Mouse (Mus musculus) lung, embryonic 15.5 days (tissue): ENCODE measurements at regions not wholly inside any gene's neighbourhood (a gene's known extent, or its start where the extent isn't known, plus 50 kb on each side); places are given as distances from the start of the nearest gene placed in this dataset.

Experiments used
- ATAC-seq: fragments of 200-750 bp; cut with Nextera tagmentation; 2 replicates; pipeline ENCODE4 v1.8.0; 2017; ENCODE audit warnings: moderate number of reproducible peaks, borderline replicate concordance; ENCODE audit not compliant: low FRiP score, low TSS enrichment; ENCODE audit errors: extremely low read depth
- H3K27ac ChIP-seq: fragments of 300-500 bp; sonication (generic); 2 replicates; pipeline ENCODE4 v1.5.1; 2015; ENCODE audit warnings: moderate library complexity, mild to moderate bottlenecking, inconsistent platforms
- H3K27me3 ChIP-seq: fragments of 300-500 bp; sonication (generic); 2 replicates; pipeline ENCODE4 v1.6.1; 2015; ENCODE audit warnings: inconsistent platforms
- H3K36me3 ChIP-seq: fragments of 300-500 bp; sonication (generic); 2 replicates; pipeline ENCODE4 v1.6.1; 2015; ENCODE audit warnings: inconsistent platforms
- H3K4me1 ChIP-seq: fragments of 300-500 bp; sonication (generic); 2 replicates; pipeline ENCODE4 v1.6.1; 2015; ENCODE audit warnings: inconsistent platforms
- H3K4me2 ChIP-seq: fragments of 300-500 bp; sonication (generic); 2 replicates; pipeline ENCODE4 v1.6.1; 2015; ENCODE audit warnings: inconsistent platforms, mild to moderate bottlenecking, moderate library complexity
- H3K4me3 ChIP-seq: fragments of 300-500 bp; sonication (generic); 2 replicates; pipeline ENCODE4 v1.5.1; 2015; ENCODE audit warnings: mild to moderate bottlenecking, inconsistent platforms
- H3K9ac ChIP-seq: fragments of 300-500 bp; sonication (generic); 2 replicates; pipeline ENCODE4 v1.6.1; 2015; ENCODE audit warnings: inconsistent platforms
- H3K9me3 ChIP-seq: fragments of 300-500 bp; sonication (generic); 2 replicates; pipeline ENCODE4 v1.6.1; 2016; ENCODE audit warnings: inconsistent platforms
- WGBS: fragments of 180-500 bp; shearing (Covaris S2); methylation state at CpG from one replicate; pipeline ENCODE4 v1.1.7; 2015; 5-methylcytosine and 5-hydroxymethylcytosine counted together

DNA sequence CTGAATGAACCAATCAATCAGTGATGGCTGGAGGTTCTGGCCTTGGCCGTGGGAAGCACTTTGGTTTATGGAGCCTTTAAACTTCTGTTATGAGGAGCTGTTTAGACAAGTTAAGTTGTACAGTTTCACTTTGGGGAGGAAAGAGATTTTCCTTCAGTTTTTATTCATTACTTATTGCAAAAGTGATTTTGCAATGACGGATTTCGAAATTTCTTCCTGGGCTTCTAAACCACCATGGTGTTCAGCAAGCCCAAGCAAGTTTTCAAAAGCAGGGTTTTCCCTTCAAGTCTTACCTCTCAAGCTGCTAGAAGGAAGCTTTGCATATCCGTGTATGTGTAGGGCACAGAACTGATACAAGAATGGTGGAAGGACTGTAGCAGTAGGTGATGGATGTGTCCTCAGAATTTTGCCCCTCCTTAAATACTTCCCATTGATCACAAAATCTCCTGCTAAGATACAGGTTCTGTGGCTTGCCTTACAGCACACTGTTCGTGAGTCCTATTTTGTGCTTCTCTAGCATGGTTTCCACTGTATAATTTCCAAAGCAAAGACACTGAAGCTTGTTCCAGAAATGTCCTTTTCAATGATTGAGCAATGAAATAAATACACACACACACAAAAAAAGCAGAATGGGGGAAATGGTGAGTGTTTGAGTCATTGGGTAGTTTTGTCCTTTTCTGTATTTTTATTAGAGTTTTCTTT is 448.6 kb upstream of the Btbd3 start:
- H3K36me3 ChIP-seq: no peaks in the 10 kb centered on the region
- H3K4me3 ChIP-seq: no peak overlapping the region
- 71% methylated on average over 5 of the region's 5 CpGs for WGBS
- H3K4me2 ChIP-seq: no peak overlapping the region
- no peaks in the 10 kb centered on the region for H3K4me1 ChIP-seq
- no peak overlapping the region for H3K9ac ChIP-seq
- H3K27ac ChIP-seq: no peak overlapping the region
- no peaks in the 10 kb centered on the region for H3K9me3 ChIP-seq
- ATAC-seq: no peak
- H3K27me3 ChIP-seq: no peaks in the 10 kb centered on the region

DNA sequence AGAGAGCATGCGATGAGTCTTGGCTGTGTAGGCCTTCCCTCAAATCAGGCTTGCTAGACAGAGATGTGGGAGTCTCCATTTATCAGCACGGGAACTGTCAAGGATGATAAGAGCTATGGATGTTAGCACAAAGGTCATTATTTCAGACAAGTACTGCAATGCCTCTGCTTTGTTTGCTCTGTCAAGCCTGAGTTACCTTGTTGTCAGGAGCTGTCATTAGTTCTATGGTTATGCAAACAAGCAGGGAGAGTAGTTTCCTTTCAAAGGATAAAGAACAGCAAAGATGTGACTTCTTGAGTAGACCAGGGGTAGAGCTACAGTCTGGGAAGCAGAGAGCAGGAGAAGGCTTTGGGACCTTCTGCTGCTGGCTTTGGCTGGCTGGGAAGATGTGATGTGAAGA is 461.5 kb upstream of the Btbd3 start:
- no peak for ATAC-seq
- Histone ChIP-seq H3K9ac (no peak overlapping the region), H3K27ac (no peak overlapping the region), H3K4me1 (peaks cover 5% of the 10 kb centered on the region; the same call in 1 of the 2 replicates), H3K4me2 (no peak overlapping the region), H3K27me3 (no peaks in the 10 kb centered on the region), H3K4me3 (no peak overlapping the region), H3K9me3 (no peaks in the 10 kb centered on the region), H3K36me3 (no peaks in the 10 kb centered on the region)
- WGBS: 46% methylated on average over 2 of the region's 2 CpGs

DNA sequence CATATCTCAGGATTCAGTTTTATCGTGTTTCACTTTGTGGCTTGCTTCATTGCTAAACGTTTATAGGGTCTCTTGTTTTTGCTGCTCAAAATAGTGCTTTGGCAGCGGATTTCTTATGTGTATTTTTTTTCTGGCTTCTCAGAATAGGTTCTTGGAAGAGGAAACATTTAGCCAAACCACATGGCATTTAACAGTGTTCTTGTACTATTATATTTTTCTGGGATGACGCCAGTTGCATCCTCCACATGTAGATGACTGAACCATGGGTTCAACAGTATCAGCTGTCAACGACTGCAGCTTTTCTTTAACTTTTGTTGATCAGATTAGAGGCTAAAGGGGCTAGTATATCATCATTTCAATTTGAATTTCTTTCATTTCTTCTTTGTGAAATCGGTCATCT is 472.3 kb upstream of the Btbd3 start:
- H3K36me3 ChIP-seq: no peaks in the 10 kb centered on the region
- 78% methylated on average over 6 of the region's 6 CpGs for WGBS
- no peaks in the 10 kb centered on the region for H3K4me1 ChIP-seq
- H3K9ac ChIP-seq: no peak overlapping the region
- no peak for ATAC-seq
- H3K27me3 ChIP-seq: no peaks in the 10 kb centered on the region
- no peaks in the 10 kb centered on the region for H3K9me3 ChIP-seq
- H3K4me3 ChIP-seq: no peak overlapping the region
- H3K27ac ChIP-seq: no peak overlapping the region
- H3K4me2 ChIP-seq: no peak overlapping the region

- Histone ChIP-seq H3K27me3 (no peaks in the 10 kb centered on the region), H3K4me2 (no peak overlapping the region), H3K36me3 (no peaks in the 10 kb centered on the region), H3K4me1 (no peaks in the 10 kb centered on the region), H3K27ac (no peak overlapping the region), H3K4me3 (no peak overlapping the region), H3K9me3 (no peaks in the 10 kb centered on the region), H3K9ac (no peak overlapping the region)
- 85% methylated on average over 3 of the region's 3 CpGs for WGBS
- no peak for ATAC-seq
Measured at GRCm38 (mm10) chr2:137777430-137777829, 478.9 kb upstream of the Btbd3 start.

- H3K9me3 ChIP-seq: no peaks in the 10 kb centered on the region
- no peaks in the 10 kb centered on the region for H3K36me3 ChIP-seq
- H3K27ac ChIP-seq: no peak overlapping the region
- no peaks in the 10 kb centered on the region for H3K4me1 ChIP-seq
- no peaks in the 10 kb centered on the region for H3K27me3 ChIP-seq
- no peak overlapping the region for H3K4me3 ChIP-seq
- no peak overlapping the region for H3K9ac ChIP-seq
- H3K4me2 ChIP-seq: no peak overlapping the region
- no peak for ATAC-seq
Measured at GRCm38 (mm10) chr2:137764785-137765184, 491.6 kb upstream of the Btbd3 start.

- Histone ChIP-seq H3K36me3 (no peaks in the 10 kb centered on the region), H3K9ac (no peak overlapping the region), H3K27me3 (no peaks in the 10 kb centered on the region), H3K4me3 (no peak overlapping the region), H3K9me3 (no peaks in the 10 kb centered on the region), H3K27ac (no peak overlapping the region), H3K4me1 (peaks cover 21% of the 10 kb centered on the region), H3K4me2 (no peak overlapping the region)
- 79% methylated on average over 2 of the region's 2 CpGs for WGBS
- ATAC-seq: no peak
Measured at GRCm38 (mm10) chr2:137759455-137759854, 496.9 kb upstream of the Btbd3 start.

DNA sequence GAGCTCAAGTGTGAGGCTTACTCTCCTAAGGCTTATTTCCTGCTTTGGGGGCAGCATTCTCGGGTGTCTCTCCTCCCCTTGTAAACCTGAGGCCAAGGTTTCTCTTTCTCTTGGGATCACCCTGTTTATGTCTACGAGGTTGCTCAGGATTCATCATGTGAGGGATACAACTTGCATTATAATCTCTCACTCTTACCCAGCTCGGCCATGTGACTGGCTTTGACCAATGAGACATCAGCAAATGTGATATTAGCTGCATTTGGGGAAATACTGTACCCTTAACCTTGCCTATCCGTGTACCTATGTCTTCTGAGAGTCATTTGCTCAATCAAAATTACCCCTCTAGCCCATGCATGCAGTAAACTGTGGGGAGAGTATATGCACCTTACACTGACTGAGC is 498.0 kb upstream of the Btbd3 start:
- H3K27me3 ChIP-seq: no peaks in the 10 kb centered on the region
- H3K36me3 ChIP-seq: no peaks in the 10 kb centered on the region
- H3K4me1 ChIP-seq: peaks cover 21% of the 10 kb centered on the region
- no peak overlapping the region for H3K4me3 ChIP-seq
- no peak overlapping the region for H3K27ac ChIP-seq
- no peak overlapping the region for H3K9ac ChIP-seq
- ATAC-seq: no peak
- no peak overlapping the region for H3K4me2 ChIP-seq
- 64% methylated on average over 4 of the region's 4 CpGs for WGBS
- no peaks in the 10 kb centered on the region for H3K9me3 ChIP-seq

- peak; percentile 92 for ATAC-seq
- Histone ChIP-seq H3K9me3 (no peaks in the 10 kb centered on the region), H3K9ac (no peak overlapping the region), H3K4me2 (peak overlapping the region; percentile 34), H3K4me1 (peaks cover 21% of the 10 kb centered on the region), H3K36me3 (no peaks in the 10 kb centered on the region), H3K27me3 (no peaks in the 10 kb centered on the region), H3K27ac (peak overlapping the region; percentile 65), H3K4me3 (no peak overlapping the region)
- WGBS: 25% methylated on average over 13 of the region's 13 CpGs
Measured at GRCm38 (mm10) chr2:137757231-137758212, 498.8 kb upstream of the Btbd3 start.

DNA sequence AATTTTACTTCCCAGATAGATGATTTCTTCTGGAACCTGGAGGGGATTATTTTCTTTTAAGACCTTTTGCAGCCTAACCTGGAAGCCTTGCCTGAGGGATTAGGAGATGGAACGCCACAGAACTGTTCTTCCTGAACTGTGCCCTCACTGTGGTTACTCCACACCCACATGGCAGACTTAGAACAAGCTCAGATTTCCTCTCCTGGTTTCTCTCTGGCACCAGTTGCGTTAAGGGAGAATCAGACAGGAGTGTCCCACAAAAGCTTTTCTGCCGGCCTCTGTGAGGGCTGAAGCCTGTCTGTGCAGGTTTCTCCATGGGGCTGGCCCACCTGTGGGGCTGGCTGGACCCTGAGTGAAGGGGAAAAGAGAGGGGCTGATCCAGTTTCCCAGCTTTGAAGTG is 500.1 kb upstream of the Btbd3 start:
- no peak overlapping the region for H3K4me2 ChIP-seq
- ATAC-seq: no peak
- WGBS: 11% methylated on average over 3 of the region's 3 CpGs
- no peak overlapping the region for H3K4me3 ChIP-seq
- H3K27me3 ChIP-seq: no peaks in the 10 kb centered on the region
- H3K27ac ChIP-seq: 0 out of 2 replicates have a peak overlapping the region, but pooled peaks have one; percentile 16
- H3K36me3 ChIP-seq: no peaks in the 10 kb centered on the region
- peaks cover 21% of the 10 kb centered on the region for H3K4me1 ChIP-seq
- no peak overlapping the region for H3K9ac ChIP-seq
- no peaks in the 10 kb centered on the region for H3K9me3 ChIP-seq

- Histone ChIP-seq H3K9me3 (no peaks in the 10 kb centered on the region), H3K4me2 (no peak overlapping the region), H3K4me1 (peaks cover 21% of the 10 kb centered on the region), H3K27me3 (no peaks in the 10 kb centered on the region), H3K4me3 (no peak overlapping the region), H3K36me3 (no peaks in the 10 kb centered on the region), H3K27ac (no peak overlapping the region), H3K9ac (no peak overlapping the region)
- no peak for ATAC-seq
- 94% methylated on average over 3 of the region's 3 CpGs for WGBS
Measured at GRCm38 (mm10) chr2:137754481-137754880, 501.9 kb upstream of the Btbd3 start.

DNA sequence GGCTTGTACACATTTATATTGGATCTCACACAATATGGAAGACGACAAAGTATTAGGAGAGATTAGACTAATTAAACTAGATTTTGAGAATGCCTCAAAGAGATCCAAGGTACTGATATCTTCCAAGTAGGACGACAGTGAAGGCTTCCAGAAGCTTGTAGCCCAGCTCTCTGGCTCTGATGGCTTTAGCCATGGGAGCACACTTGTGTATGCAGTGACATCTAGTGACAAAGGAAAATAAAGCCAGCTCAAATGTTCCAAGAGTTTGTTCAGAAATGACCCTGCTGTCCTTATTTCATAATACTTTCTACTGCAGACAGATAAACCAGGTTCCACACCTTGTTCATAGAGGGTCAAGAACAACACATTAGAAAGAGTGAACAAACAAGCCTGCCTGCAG is 524.0 kb upstream of the Btbd3 start:
- no peak for ATAC-seq
- Histone ChIP-seq H3K9me3 (no peaks in the 10 kb centered on the region), H3K4me2 (no peak overlapping the region), H3K27ac (no peak overlapping the region), H3K4me3 (no peak overlapping the region), H3K36me3 (no peaks in the 10 kb centered on the region), H3K27me3 (no peaks in the 10 kb centered on the region), H3K9ac (no peak overlapping the region), H3K4me1 (no peaks in the 10 kb centered on the region)
- whole genome bisulfite sequencing: under 1% methylated on average over 2 of the region's 2 CpGs

GRCm38 (mm10) chr2:137730472-137730931 is 525.9 kb upstream of the Btbd3 start:
- Histone ChIP-seq H3K27ac (no peak overlapping the region), H3K36me3 (no peaks in the 10 kb centered on the region), H3K27me3 (no peaks in the 10 kb centered on the region), H3K4me2 (no peak overlapping the region), H3K4me1 (no peaks in the 10 kb centered on the region), H3K4me3 (no peak overlapping the region), H3K9ac (no peak overlapping the region), H3K9me3 (no peaks in the 10 kb centered on the region)
- ATAC-seq: no peak
- 82% methylated on average over 12 of the region's 12 CpGs for WGBS
